Mouse (Mus musculus): ENCODE results near the gene Cox5a.

Cox5a gene

GRCm38 (mm10) chr9:57562896-57563372 is 41.9 kb downstream of the Cox5a start:
- DNase-seq (ENCODE audit: low spot score) = no peak

- DNase-seq (ENCODE audit: low spot score) = no peak
These were observed 43.5 kb downstream of the Cox5a start for GRCm38 (mm10) chr9:57564609-57565008.

GRCm38 (mm10) chr9:57565741-57566221 is 44.7 kb downstream of the Cox5a start:
- DNase-seq (ENCODE audit: low spot score) = no peak

GRCm38 (mm10) chr9:57566846-57567245 is 45.8 kb downstream of the Cox5a start:
- no peak for DNase-seq (ENCODE audit: low spot score)

- DNase-seq (ENCODE audit: low spot score) = no peak
These were observed 47.4 kb downstream of the Cox5a start for GRCm38 (mm10) chr9:57568500-57568899.

- DNase-seq (ENCODE audit: low spot score) = no peak
These were observed 53.3 kb downstream of the Cox5a start for GRCm38 (mm10) chr9:57574397-57574796.

GRCm38 (mm10) chr9:57575577-57575976 is 54.5 kb downstream of the Cox5a start:
- DNase-seq (ENCODE audit: low spot score) = no peak

- no peak for DNase-seq (ENCODE audit: low spot score)
These were observed 56.2 kb downstream of the Cox5a start for GRCm38 (mm10) chr9:57577144-57577849.
